Mouse (Mus musculus) CH12.LX (cell line): Measurements from ENCODE around the gene Mettl1.

ENCODE experiments used
- RCOR1 ChIP-seq: conservative IDR thresholded peaks from 2 replicates; pipeline ENCODE4 v1.6.1; 2012; ENCODE audit warnings: low read depth, mild to moderate bottlenecking, inconsistent platforms, low read length, improper control_type of control experiment
- TCF12 ChIP-seq: IDR thresholded peaks from 2 replicates; pipeline ENCODE4 v1.6.1; 2014; ENCODE audit warnings: low read depth, mild to moderate bottlenecking, inconsistent platforms, low read length, improper control_type of control experiment
- ZC3H11A ChIP-seq: IDR thresholded peaks from 2 replicates; pipeline ENCODE4 v1.6.1; 2012; ENCODE audit warnings: low read depth, mild to moderate bottlenecking, inconsistent platforms, low read length, improper control_type of control experiment

DNA sequence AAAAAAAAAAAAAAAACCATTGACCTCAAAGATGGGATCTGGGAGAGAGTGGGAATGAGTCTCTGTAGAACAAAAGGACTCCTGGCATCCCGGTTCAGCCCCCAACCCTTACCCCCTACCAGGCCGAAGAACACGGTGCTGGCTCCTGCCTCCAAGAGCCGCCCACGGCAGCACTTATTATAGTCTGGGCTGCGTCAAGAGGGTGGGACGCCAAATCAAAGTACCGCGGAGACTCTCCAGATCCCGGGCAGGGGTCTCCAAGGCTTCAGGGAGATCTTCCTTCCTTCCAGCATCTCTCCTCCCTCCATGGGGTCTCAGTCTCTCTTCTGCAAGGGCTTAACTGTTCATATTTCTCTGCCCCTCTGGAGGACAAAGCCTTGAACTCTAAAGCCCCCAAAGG, 36.3 kb downstream of the Mettl1 start:
- TF ChIP-seq TCF12 (no peak), ZC3H11A (no peak), RCOR1 (no peak)
